Mouse (Mus musculus) liver, embryonic 14.5 days (tissue): ENCODE data around the gene Olfr56.

Source experiments
- CTCF ChIP-seq: IDR thresholded peaks from 2 replicates; pipeline ENCODE4 v1.5.1; 2016; ENCODE audit warnings: antibody characterized with exemption, low read depth, control low read depth
- EP300 ChIP-seq: IDR thresholded peaks from 2 replicates; pipeline ENCODE4 v1.6.1; 2016; ENCODE audit warnings: antibody characterized with exemption, low read depth

DNA sequence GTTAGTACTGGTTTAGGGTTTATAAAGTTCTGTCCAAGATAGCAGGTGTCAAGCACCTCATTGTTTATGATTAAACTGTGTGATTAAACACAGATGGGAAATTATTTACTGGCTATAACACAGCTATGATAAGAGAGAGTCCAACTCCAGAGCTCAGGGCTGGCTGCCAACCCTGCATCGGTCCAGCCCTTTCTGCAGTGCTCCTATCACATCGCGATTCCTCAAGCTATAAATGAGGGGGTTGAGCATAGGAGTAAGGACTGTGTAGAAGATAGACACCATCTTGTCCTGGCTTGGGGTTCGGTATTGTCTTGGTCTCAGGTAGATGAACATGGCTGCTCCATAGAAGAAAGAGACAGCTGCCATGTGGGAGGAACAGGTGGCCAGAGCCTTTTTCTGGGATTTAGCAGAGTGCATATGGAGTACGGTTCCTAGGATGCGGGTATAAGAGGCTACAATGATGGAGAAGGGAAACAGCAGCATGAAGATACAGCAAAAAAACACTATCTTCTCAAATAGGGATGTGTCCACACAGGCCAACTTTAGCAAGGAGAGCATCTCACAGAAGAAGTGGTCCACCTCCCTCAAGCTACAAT lies 134.0 kb downstream of the Olfr56 start:
- no peak for TF ChIP-seq CTCF
- no peak for TF ChIP-seq EP300
